Mouse (Mus musculus): Measurements from ENCODE around the gene Ccar1. TPM values are rescaled to one million over a fixed set of nuclear protein-coding genes. Genes with fewer than 3 reads are reported as not detected.
A peak's percentile ranks its signal among the peaks of the same experiment; 100 is the strongest.

Ccar1 gene
- total and polyA plus RNA-seq, 2 experiments from 2014 or later = 74.7 to 81.7 TPM

DNA sequence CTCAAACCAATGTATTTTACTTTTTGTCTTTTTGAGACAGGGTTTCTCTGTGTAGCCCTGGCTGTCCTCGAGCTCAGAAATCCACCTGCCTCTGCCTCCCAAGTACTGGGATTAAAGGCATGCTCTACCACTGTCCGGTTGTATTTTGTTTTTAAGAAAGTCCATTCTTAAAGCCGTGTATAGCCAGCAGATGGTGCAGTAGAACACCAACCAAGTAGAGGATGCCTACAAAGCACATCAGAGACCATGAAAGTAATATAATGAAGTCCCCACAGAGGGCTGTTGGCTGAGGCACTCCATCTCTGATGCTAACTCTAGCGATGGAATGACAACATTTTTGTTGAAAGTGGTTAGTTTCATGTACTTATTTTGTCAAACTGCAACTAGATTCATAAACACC lies 17.9 kb upstream of the Ccar1 start:
- H3K27ac ChIP-seq = no peak overlapping the region
- no peak overlapping the region for H3K4me2 ChIP-seq (ENCODE audit: low read depth, low read length)
- H3K27me3 ChIP-seq (ENCODE audit: insufficient read depth, low read length) = no peaks in the 10 kb centered on the region
- no peak overlapping the region for H3K4me3 ChIP-seq (ENCODE audit: low read length)
- ATAC-seq (no peak), DNase-seq (ENCODE audit: low spot score) (no peak)
- WGBS = 69% methylated on average over 4 of the region's 4 CpGs
- no peak; the same call in 1 of the 2 replicates for TF ChIP-seq CTCF (IDR thresholded peaks at IDR 0.05; ENCODE audit: low read depth)
- no peaks in the 10 kb centered on the region for H3K4me1 ChIP-seq (ENCODE audit: insufficient read depth, low read length)
- peaks cover 29% of the 10 kb centered on the region for H3K36me3 ChIP-seq (ENCODE audit: insufficient read depth, low read length)
- H3K9me3 ChIP-seq (ENCODE audit: low read length) = no peaks in the 10 kb centered on the region
- H3K9ac ChIP-seq (replicated peaks; ENCODE audit: low read length) = no peak overlapping the region

GRCm38 (mm10) chr10:62808766-62809165 lies 16.7 kb upstream of the Ccar1 start:
- TF ChIP-seq CTCF (IDR thresholded peaks at IDR 0.05; ENCODE audit: low read depth) = no peak
- DNase-seq (ENCODE audit: low spot score) (no peak), ATAC-seq (no peak)
- Histone ChIP-seq H3K4me3 (ENCODE audit: low read length) (no peak overlapping the region), H3K27me3 (ENCODE audit: insufficient read depth, low read length) (no peaks in the 10 kb centered on the region), H3K9ac (replicated peaks; ENCODE audit: low read length) (no peak overlapping the region), H3K9me3 (ENCODE audit: low read length) (no peaks in the 10 kb centered on the region), H3K27ac (no peak overlapping the region), H3K36me3 (ENCODE audit: insufficient read depth, low read length) (peaks cover 19% of the 10 kb centered on the region), H3K4me1 (ENCODE audit: insufficient read depth, low read length) (no peaks in the 10 kb centered on the region), H3K4me2 (ENCODE audit: low read depth, low read length) (no peak overlapping the region)
- WGBS = 98% methylated on average over 2 of the region's 2 CpGs

DNA sequence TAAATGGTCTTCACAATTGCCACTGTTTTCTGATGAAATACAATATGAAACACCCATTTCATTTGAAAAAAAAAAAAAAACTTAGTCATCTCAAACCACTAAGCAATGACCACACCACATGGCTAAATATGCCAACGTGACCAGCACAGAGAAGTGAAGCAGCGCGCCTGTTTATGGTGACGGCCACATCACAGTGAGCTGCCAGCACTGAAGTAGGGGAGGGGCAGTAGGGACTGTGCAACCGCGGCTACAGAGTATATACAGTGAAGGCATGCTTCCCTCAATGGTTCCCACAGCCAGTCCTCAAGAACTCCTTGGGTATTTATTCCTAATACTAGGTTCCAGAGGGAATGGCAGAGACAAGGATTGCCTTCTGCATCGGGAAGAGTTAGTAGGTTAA lies 16.2 kb upstream of the Ccar1 start:
- H3K4me1 ChIP-seq (ENCODE audit: insufficient read depth, low read length) = no peaks in the 10 kb centered on the region
- H3K4me2 ChIP-seq (ENCODE audit: low read depth, low read length) = no peak overlapping the region
- peaks cover 14% of the 10 kb centered on the region for H3K36me3 ChIP-seq (ENCODE audit: insufficient read depth, low read length)
- DNase-seq (ENCODE audit: low spot score) (no peak), ATAC-seq (no peak)
- no peak overlapping the region for H3K27ac ChIP-seq
- no peaks in the 10 kb centered on the region for H3K27me3 ChIP-seq (ENCODE audit: insufficient read depth, low read length)
- no peaks in the 10 kb centered on the region for H3K9me3 ChIP-seq (ENCODE audit: low read length)
- TF ChIP-seq CTCF (IDR thresholded peaks at IDR 0.05; ENCODE audit: low read depth) = no peak
- H3K4me3 ChIP-seq (ENCODE audit: low read length) = no peak overlapping the region
- WGBS = 89% methylated on average over 7 of the region's 7 CpGs
- no peak overlapping the region for H3K9ac ChIP-seq (replicated peaks; ENCODE audit: low read length)

- H3K9ac ChIP-seq (replicated peaks; ENCODE audit: low read length) = no peak overlapping the region
- ATAC-seq (no peak), DNase-seq (ENCODE audit: low spot score) (peak; percentile 25)
- 78% methylated on average over 2 of the region's 2 CpGs for WGBS
- H3K27me3 ChIP-seq (ENCODE audit: insufficient read depth, low read length) = no peaks in the 10 kb centered on the region
- H3K4me3 ChIP-seq (ENCODE audit: low read length) = no peak overlapping the region
- no peaks in the 10 kb centered on the region for H3K4me1 ChIP-seq (ENCODE audit: insufficient read depth, low read length)
- H3K4me2 ChIP-seq (ENCODE audit: low read depth, low read length) = no peak overlapping the region
- no peaks in the 10 kb centered on the region; the same call in 1 of the 2 replicates for H3K36me3 ChIP-seq (ENCODE audit: insufficient read depth, low read length)
- H3K27ac ChIP-seq = no peak overlapping the region
- no peaks in the 10 kb centered on the region for H3K9me3 ChIP-seq (ENCODE audit: low read length)
- peak; percentile 57 for TF ChIP-seq CTCF (IDR thresholded peaks at IDR 0.05; ENCODE audit: low read depth)
These were observed 12.0 kb upstream of the Ccar1 start for GRCm38 (mm10) chr10:62804106-62804505.

DNA sequence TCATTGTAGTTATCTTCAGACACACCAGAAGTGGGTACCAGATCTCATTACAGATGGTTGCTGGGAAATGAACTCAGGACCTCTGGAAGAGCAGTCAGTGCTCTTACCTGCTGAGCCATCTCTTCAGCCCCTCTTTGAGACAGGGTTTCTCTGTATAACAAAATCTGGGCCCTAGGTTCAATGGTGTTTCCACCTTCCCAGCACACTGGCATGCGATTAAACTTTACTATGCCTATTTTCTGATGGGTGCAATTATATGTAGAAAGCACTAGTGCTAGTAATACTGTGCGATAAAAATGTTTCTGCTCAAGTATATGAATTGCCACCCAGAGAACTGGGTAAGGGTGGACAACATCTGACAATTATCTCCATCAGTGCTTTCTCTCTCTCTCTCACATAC lies 11.2 kb upstream of the Ccar1 start:
- WGBS = 100% methylated on average over 2 of the region's 2 CpGs
- H3K9ac ChIP-seq (replicated peaks; ENCODE audit: low read length) = no peak overlapping the region
- H3K9me3 ChIP-seq (ENCODE audit: low read length) = no peaks in the 10 kb centered on the region
- no peaks in the 10 kb centered on the region for H3K4me1 ChIP-seq (ENCODE audit: insufficient read depth, low read length)
- no peak overlapping the region for H3K27ac ChIP-seq
- no peaks in the 10 kb centered on the region for H3K27me3 ChIP-seq (ENCODE audit: insufficient read depth, low read length)
- H3K36me3 ChIP-seq (ENCODE audit: insufficient read depth, low read length) = no peaks in the 10 kb centered on the region
- no peak for DNase-seq (ENCODE audit: low spot score)
- no peak for TF ChIP-seq CTCF (IDR thresholded peaks at IDR 0.05; ENCODE audit: low read depth)
- ATAC-seq = no peak
- H3K4me2 ChIP-seq (ENCODE audit: low read depth, low read length) = no peak overlapping the region
- H3K4me3 ChIP-seq (ENCODE audit: low read length) = no peak overlapping the region

DNA sequence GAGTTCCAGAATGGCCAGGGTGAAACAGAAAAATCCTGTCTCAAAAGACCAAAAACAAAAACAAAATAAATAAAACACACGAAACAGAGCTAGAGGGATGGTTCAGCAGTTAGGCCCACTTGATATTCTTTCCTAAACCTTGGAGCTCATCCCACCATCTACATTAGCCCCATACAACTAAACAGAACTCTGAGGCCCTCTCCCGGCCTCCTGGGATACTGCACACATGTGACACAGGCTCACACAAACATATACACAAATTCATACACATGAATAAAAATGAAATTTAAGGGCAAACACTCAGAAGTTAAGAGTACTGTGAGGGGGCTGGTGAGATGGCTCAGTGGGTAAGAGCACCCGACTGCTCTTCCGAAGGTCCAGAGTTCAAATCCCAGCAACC lies 2.1 kb upstream of the Ccar1 start:
- no peak overlapping the region for H3K27ac ChIP-seq
- 97% methylated on average over 4 of the region's 4 CpGs for WGBS

GRCm38 (mm10) chr10:62793091-62793453 lies 986 bp upstream of the Ccar1 start:
- ATAC-seq (no peak), DNase-seq (ENCODE audit: low spot score) (no peak)
- no peak for TF ChIP-seq CTCF (IDR thresholded peaks at IDR 0.05; ENCODE audit: low read depth)
- no peaks in the 10 kb centered on the region for H3K27me3 ChIP-seq (ENCODE audit: insufficient read depth, low read length)
- H3K4me3 ChIP-seq (ENCODE audit: low read length) = peak overlapping the region; percentile 92
- no peaks in the 10 kb centered on the region; the same call in 1 of the 2 replicates for H3K4me1 ChIP-seq (ENCODE audit: insufficient read depth, low read length)
- WGBS = 49% methylated on average over 2 of the region's 2 CpGs
- H3K36me3 ChIP-seq (ENCODE audit: insufficient read depth, low read length) = peaks cover 16% of the 10 kb centered on the region
- H3K27ac ChIP-seq = peak overlapping the region; percentile 79
- H3K9me3 ChIP-seq (ENCODE audit: low read length) = no peaks in the 10 kb centered on the region
- H3K4me2 ChIP-seq (ENCODE audit: low read depth, low read length) = peak overlapping the region; percentile 61
- peak overlapping the region; percentile 35; the same call in 1 of the 2 replicates for H3K9ac ChIP-seq (replicated peaks; ENCODE audit: low read length)

More for the DNA sequence above, 2.1 kb upstream of the Ccar1 start:
- Histone ChIP-seq H3K9me3 (ENCODE audit: low read length) (no peaks in the 10 kb centered on the region), H3K9ac (replicated peaks; ENCODE audit: low read length) (no peak overlapping the region), H3K27me3 (ENCODE audit: insufficient read depth, low read length) (no peaks in the 10 kb centered on the region), H3K4me1 (ENCODE audit: insufficient read depth, low read length) (no peaks in the 10 kb centered on the region; the same call in 1 of the 2 replicates), H3K4me3 (ENCODE audit: low read length) (no peak overlapping the region), H3K4me2 (ENCODE audit: low read depth, low read length) (no peak overlapping the region), H3K36me3 (ENCODE audit: insufficient read depth, low read length) (peaks cover 7% of the 10 kb centered on the region; the same call in 1 of the 2 replicates)
- no peak for TF ChIP-seq CTCF (IDR thresholded peaks at IDR 0.05; ENCODE audit: low read depth)
- no peak for ATAC-seq
- DNase-seq (ENCODE audit: low spot score) = no peak

Measured in hindbrain, postnatal 0 days (tissue).